Mouse (Mus musculus) MEL (cell line): Measurements from ENCODE around the gene Tsc22d3.

Experiments
- CHD2 ChIP-seq: IDR thresholded peaks from 2 replicates; pipeline ENCODE4 v1.6.1; 2011; ENCODE audit warnings: low read length, improper control_type of control experiment
- CTCF ChIP-seq, 3 experiments: IDR thresholded peaks in 2 of 3; conservative IDR thresholded peaks in 1 of 3; 2 replicates each; pipeline ENCODE4 v1.5.1; 2011 to 2012; ENCODE audit warnings: low read length in 3 of 3, low read depth in 2 of 3, mild to moderate bottlenecking in 2 of 3, improper control_type of control experiment in 1 of 3, inconsistent platforms in 1 of 3, mixed read lengths in 1 of 3, moderate library complexity in 1 of 3; ENCODE audit not compliant: control insufficient read depth in 1 of 3, insufficient read depth in 1 of 3, poor library complexity in 1 of 3, severe bottlenecking in 1 of 3
- ELF1 ChIP-seq: IDR thresholded peaks from 2 replicates; pipeline ENCODE4 v1.6.1; 2014; ENCODE audit warnings: low read depth, mild to moderate bottlenecking, inconsistent platforms, low read length, improper control_type of control experiment, moderate library complexity
- GATA1 ChIP-seq: IDR thresholded peaks from 2 replicates; pipeline ENCODE4 v1.6.1; 2011; ENCODE audit warnings: low read depth, low read length, improper control_type of control experiment
- MAX ChIP-seq: IDR thresholded peaks from 2 replicates; pipeline ENCODE4 v1.6.1; 2011; ENCODE audit warnings: low read length, improper control_type of control experiment
- MYB ChIP-seq: IDR thresholded peaks from 2 replicates; pipeline ENCODE4 v1.6.1; 2011; ENCODE audit warnings: mild to moderate bottlenecking, low read depth, low read length, improper control_type of control experiment
- MYC ChIP-seq: IDR thresholded peaks from 2 replicates; pipeline ENCODE4 v1.6.1; 2011; ENCODE audit warnings: low read depth, mild to moderate bottlenecking, low read length, improper control_type of control experiment, moderate library complexity
- POLR2A ChIP-seq, 2 experiments: IDR thresholded peaks; 2 replicates each; pipeline ENCODE4 v1.6.1; 2011 to 2012; ENCODE audit warnings: low read length in 2 of 2, mild to moderate bottlenecking in 2 of 2, control low read depth in 1 of 2, improper control_type of control experiment in 1 of 2, low read depth in 1 of 2, moderate library complexity in 1 of 2; ENCODE audit not compliant: control insufficient read depth in 1 of 2, insufficient read depth in 1 of 2, poor library complexity in 1 of 2
- TAL1 ChIP-seq: IDR thresholded peaks from 2 replicates; pipeline ENCODE4 v1.6.1; 2012; ENCODE audit warnings: mild to moderate bottlenecking, inconsistent platforms, low read length, moderate library complexity, mixed read lengths
- TBP ChIP-seq: IDR thresholded peaks from 2 replicates; pipeline ENCODE4 v1.8.0; 2011; ENCODE audit warnings: low read depth, low read length, improper control_type of control experiment
- TCF12 ChIP-seq: IDR thresholded peaks from 2 replicates; pipeline ENCODE4 v1.6.1; 2014; ENCODE audit warnings: low read depth, mild to moderate bottlenecking, inconsistent platforms, low read length, improper control_type of control experiment, moderate library complexity
- USF1 ChIP-seq: IDR thresholded peaks from 2 replicates; pipeline ENCODE4 v1.6.1; 2014; ENCODE audit warnings: low read depth, mild to moderate bottlenecking, inconsistent platforms, low read length, improper control_type of control experiment, moderate library complexity
- ZC3H11A ChIP-seq: IDR thresholded peaks from 2 replicates; pipeline ENCODE4 v1.6.1; 2012; ENCODE audit warnings: low read depth, mild to moderate bottlenecking, inconsistent platforms, low read length, improper control_type of control experiment
- ZNF384 ChIP-seq: IDR thresholded peaks from 2 replicates; pipeline ENCODE4 v1.6.1; 2012; ENCODE audit warnings: low read depth, mild to moderate bottlenecking, inconsistent platforms, low read length, improper control_type of control experiment

- TF ChIP-seq POLR2A (IDR thresholded peaks at IDR 0.05; ENCODE audit: control insufficient read depth in 1 of 2, insufficient read depth in 1 of 2, low read depth in 1 of 2, low read length in 2 of 2, poor library complexity in 1 of 2) (no peak), CTCF (IDR thresholded peaks at IDR 0.05 in 2 of 3, conservative IDR thresholded peaks at IDR 0.05 in 1 of 3; ENCODE audit: control insufficient read depth in 1 of 3, insufficient read depth in 1 of 3, low read depth in 2 of 3, low read length in 3 of 3, poor library complexity in 1 of 3, severe bottlenecking in 1 of 3) (no peak), ELF1 (no peak), CHD2 (no peak), MYB (no peak), TAL1 (no peak), MAX (no peak), TBP (no peak), GATA1 (no peak), TCF12 (no peak), MYC (no peak), USF1 (no peak), ZC3H11A (no peak), ZNF384 (no peak)
These were observed 93.1 kb downstream of the Tsc22d3 start for GRCm38 (mm10) chrX:140507377-140507776.
